Mouse (Mus musculus): ENCODE data around the gene Zdhhc21. TPM values are rescaled to one million over a fixed set of nuclear protein-coding genes. Genes with fewer than 3 reads are reported as not detected.
A peak's percentile ranks its signal among the peaks of the same experiment; 100 is the strongest.

Zdhhc21 gene
- polyA plus RNA-seq, 1 experiment from 2014 or later: 16.7 TPM

DNA sequence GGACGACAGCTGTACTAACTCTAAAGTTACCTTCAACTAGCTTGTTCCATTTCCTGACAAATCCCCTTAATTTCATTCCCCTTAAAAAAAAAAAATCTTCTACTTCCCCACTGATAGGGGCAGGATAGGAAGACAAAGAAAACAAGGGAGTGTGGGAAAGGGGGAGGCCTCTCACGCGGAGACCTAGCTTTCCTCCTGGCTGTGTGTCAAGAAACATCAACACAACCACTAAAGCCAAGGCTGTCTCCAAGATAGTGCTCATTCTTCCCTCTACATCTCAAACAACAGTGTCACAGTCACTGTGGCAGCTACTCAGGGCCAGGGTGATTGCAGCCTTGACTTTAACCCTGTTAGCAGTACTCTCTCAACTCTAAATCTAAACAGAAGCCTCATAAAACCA is 808 bp upstream of the Zdhhc21 start:
- no peaks in the 10 kb centered on the region for H3K9me3 ChIP-seq
- no peak overlapping the region for H3K27ac ChIP-seq
- no peak overlapping the region for H3K4me3 ChIP-seq (replicated peaks)
- no peak overlapping the region for H3K4me2 ChIP-seq (replicated peaks)
- H3K9ac ChIP-seq (replicated peaks): no peak overlapping the region
- H3K4me1 ChIP-seq (replicated peaks): peaks cover 22% of the 10 kb centered on the region
- no peak for ATAC-seq
- no peaks in the 10 kb centered on the region for H3K36me3 ChIP-seq
- 40% methylated on average over 3 of the region's 3 CpGs for WGBS
- no peaks in the 10 kb centered on the region for H3K27me3 ChIP-seq

DNA sequence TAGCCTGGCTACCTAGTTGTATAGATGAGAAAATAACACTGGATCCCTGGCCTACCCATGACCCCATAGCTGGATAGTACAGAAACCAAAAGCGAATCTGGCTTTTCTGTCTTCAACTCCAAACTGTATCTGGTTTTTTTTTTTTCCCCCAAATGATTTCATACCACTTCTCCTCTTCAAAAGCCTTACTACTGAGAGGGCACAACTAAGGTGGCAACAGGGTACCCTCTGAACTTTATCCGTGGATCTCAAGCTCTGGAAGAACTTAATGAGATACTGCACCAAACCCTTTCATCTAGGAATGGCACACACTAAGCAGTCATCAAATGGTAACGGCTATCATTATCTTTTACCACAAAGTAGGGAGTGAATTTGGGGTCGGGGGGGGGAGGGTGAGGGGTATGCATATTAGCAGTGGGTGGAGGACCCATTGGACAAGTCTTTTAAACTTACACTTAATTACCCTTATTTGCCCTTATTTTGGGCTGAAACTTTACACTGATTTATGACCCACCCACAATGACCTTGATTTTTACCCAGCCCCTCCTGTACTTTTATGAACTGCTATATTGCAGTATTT is 1.2 kb downstream of the Zdhhc21 start:
- peaks cover 22% of the 10 kb centered on the region for H3K4me1 ChIP-seq (replicated peaks)
- no peak for ATAC-seq
- WGBS: 26% methylated on average over 4 of the region's 4 CpGs
- no peaks in the 10 kb centered on the region for H3K36me3 ChIP-seq
- peak overlapping the region; percentile 87 for H3K9ac ChIP-seq (replicated peaks)
- peak overlapping the region; percentile 54 for H3K4me2 ChIP-seq (replicated peaks)
- H3K27me3 ChIP-seq: no peaks in the 10 kb centered on the region
- H3K9me3 ChIP-seq: no peaks in the 10 kb centered on the region
- peak overlapping the region; percentile 72 for H3K4me3 ChIP-seq (replicated peaks)
- H3K27ac ChIP-seq: peak overlapping the region; percentile 85

DNA sequence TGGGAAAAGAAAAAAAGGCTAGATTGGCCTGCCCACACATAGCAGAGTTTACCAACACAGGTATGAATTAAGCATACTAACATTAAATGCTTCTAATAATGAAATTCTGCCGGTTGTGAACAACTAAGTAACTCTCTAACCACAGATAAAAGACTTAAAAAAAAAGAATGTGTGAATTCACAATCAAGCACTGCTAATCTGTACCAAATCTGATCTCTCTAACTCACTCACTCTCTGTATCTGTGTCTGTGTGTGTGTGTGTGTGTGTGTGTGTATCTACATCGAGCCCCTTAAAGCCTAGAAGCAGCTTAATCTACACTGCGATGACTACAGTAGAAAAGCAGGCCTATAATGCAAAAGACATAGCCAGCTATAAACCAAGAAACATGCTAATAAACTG is 2.8 kb downstream of the Zdhhc21 start:
- peaks cover 6% of the 10 kb centered on the region; the same call in 1 of the 2 replicates for H3K36me3 ChIP-seq
- H3K4me2 ChIP-seq (replicated peaks): no peak overlapping the region
- no peak for ATAC-seq
- H3K9me3 ChIP-seq: no peaks in the 10 kb centered on the region
- H3K4me3 ChIP-seq (replicated peaks): no peak overlapping the region
- peaks cover 22% of the 10 kb centered on the region for H3K4me1 ChIP-seq (replicated peaks)
- no peak overlapping the region for H3K9ac ChIP-seq (replicated peaks)
- H3K27me3 ChIP-seq: no peaks in the 10 kb centered on the region
- WGBS: 93% methylated on average over 3 of the region's 3 CpGs
- no peak overlapping the region for H3K27ac ChIP-seq

DNA sequence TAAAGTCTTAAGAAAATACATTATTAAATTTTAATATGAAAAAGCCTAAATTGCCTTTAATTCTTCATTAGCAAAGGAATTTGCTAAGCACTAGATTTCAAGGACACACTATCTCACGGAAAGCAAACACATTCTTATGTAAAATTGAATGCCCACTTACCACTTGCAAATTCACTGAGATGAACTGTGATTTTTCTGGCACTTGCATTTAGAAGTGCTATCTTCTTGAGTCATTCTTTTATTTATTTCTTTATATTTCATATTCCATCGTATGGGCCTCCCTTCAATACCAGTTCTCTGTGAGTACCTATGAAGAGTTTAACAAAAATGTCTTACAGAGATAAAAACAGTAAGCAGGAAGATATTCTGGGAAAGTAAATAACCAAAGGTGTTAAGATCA is 5.9 kb downstream of the Zdhhc21 start:
- Histone ChIP-seq H3K9me3 (no peaks in the 10 kb centered on the region), H3K27ac (no peak overlapping the region), H3K36me3 (peaks cover 6% of the 10 kb centered on the region; the same call in 1 of the 2 replicates), H3K4me3 (replicated peaks) (no peak overlapping the region), H3K27me3 (no peaks in the 10 kb centered on the region), H3K4me1 (replicated peaks) (peaks cover 19% of the 10 kb centered on the region), H3K4me2 (replicated peaks) (no peak overlapping the region), H3K9ac (replicated peaks) (no peak overlapping the region)
- 84% methylated on average over 2 of the region's 2 CpGs for WGBS
- no peak for ATAC-seq

DNA sequence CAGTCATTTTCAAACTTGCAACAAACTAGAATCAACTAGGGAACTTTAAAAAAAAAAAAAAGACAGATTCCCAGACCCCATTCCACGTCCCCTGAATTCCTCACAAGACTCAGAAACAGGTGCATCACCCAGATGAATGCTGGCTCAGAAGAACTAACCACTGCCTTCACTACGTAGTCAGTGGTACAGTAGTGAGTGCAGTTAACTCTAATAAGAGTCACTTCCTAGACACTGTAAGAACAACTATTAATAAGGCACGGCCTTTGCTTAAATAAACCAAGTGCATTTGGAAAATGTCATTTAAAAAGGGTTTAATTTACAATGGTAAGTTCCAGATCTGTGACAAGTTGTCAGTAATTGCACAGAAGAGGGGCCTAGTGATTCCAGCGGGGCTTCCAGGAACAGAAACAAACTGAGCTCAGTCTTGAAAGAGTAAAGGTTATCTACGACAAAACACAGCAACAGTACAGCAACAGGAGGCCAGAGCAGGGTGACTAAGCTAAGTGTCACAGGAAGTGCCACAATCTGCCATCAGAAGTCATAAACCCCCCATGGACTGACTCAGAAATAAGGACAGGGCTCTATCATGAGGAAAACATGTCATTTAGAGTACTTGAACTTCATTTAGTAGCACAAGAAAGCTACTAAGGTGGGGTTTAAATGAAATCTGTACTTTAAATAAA is 11.1 kb downstream of the Zdhhc21 start:
- no peak overlapping the region for H3K4me2 ChIP-seq (replicated peaks)
- 54% methylated on average over 5 of the region's 5 CpGs for WGBS
- H3K36me3 ChIP-seq: peaks cover 13% of the 10 kb centered on the region; the same call in 1 of the 2 replicates
- no peak overlapping the region for H3K9ac ChIP-seq (replicated peaks)
- no peak overlapping the region for H3K27ac ChIP-seq
- no peaks in the 10 kb centered on the region for H3K4me1 ChIP-seq (replicated peaks)
- ATAC-seq: no peak
- H3K27me3 ChIP-seq: no peaks in the 10 kb centered on the region
- H3K4me3 ChIP-seq (replicated peaks): no peak overlapping the region
- H3K9me3 ChIP-seq: no peaks in the 10 kb centered on the region

DNA sequence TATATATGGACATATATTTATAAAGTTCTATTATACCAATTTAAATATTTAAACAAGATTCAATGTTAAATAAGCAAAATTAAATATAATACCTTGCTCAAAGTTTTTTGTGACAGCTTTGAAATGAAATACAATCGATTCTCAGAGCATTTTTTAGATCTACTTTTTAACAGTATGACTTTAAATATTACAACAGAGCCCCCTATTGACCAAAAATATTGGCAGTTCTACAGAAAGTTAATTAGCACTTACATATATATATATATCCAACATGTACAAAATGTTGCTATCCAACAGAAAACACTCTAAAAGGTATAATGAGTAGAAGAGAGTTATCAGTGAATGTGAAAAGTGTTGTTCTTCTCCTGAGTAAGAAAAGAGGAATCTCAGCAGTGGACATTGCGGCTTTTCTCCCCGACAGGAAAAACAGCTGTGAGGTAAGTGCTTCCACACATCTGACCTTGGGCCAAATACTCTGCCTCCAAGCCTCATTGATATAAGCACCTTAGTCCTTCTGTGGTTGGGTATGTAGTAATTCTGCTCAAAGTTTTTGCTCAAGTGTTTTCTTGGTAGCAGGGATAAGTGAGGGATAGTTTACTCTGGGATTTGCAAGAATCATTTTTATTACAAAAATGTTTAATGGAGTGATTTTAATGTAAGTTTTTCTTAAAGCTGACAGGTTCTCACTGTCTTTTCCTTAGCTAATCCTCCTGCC is 22.1 kb downstream of the Zdhhc21 start:
- Histone ChIP-seq H3K9ac (replicated peaks) (no peak overlapping the region), H3K27ac (no peak overlapping the region), H3K27me3 (no peaks in the 10 kb centered on the region), H3K9me3 (no peaks in the 10 kb centered on the region), H3K36me3 (peaks cover 27% of the 10 kb centered on the region), H3K4me1 (replicated peaks) (no peaks in the 10 kb centered on the region), H3K4me2 (replicated peaks) (no peak overlapping the region), H3K4me3 (replicated peaks) (no peak overlapping the region)
- WGBS: 86% methylated on average over 3 of the region's 3 CpGs
- no peak for ATAC-seq

DNA sequence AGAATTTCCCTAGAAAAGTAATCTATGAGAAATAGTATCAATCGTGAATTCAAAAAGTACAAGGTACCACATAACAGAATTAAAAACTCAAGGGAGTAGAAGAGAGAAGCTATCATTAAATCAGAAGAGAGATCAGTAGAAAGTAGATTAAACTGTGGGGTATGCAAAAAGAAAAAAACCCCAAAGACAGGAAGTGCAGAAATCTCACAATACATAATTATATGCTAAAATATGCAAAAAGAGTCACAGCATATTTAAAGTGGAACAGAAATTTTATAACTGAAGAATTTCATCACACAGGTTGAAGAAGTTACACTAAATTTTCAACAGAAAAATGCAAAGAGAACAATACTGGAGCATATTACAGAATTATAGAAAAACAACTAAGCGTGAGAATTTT is 28.6 kb downstream of the Zdhhc21 start:
- no peak for ATAC-seq
- 97% methylated on average over 2 of the region's 2 CpGs for WGBS
- no peak overlapping the region for H3K27ac ChIP-seq
- H3K9me3 ChIP-seq: no peaks in the 10 kb centered on the region
- H3K4me3 ChIP-seq (replicated peaks): no peak overlapping the region
- no peak overlapping the region for H3K9ac ChIP-seq (replicated peaks)
- H3K36me3 ChIP-seq: peaks cover 18% of the 10 kb centered on the region; the same call in 1 of the 2 replicates
- no peaks in the 10 kb centered on the region for H3K4me1 ChIP-seq (replicated peaks)
- no peaks in the 10 kb centered on the region for H3K27me3 ChIP-seq
- no peak overlapping the region for H3K4me2 ChIP-seq (replicated peaks)

DNA sequence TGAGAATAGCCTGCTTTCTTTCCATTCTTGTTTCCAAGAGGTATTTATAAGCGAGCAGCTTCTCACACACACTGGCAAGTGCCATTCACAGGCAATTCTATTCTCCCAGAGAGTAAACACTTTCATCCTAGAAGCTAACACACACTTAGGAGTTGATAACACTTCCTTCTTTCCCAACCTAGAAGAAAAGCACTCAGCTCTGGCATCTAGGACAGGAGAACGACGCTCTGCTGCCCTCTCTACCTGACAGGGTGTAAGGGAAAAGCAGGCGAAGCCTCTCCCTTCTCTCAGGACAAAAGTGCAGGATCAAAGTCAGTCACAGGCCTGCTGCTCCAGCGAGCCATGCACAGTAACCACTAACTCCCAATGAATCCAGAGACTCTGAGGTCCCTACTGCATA is 30.3 kb downstream of the Zdhhc21 start:
- ATAC-seq: no peak
- no peaks in the 10 kb centered on the region for H3K9me3 ChIP-seq
- WGBS: 57% methylated on average over 5 of the region's 5 CpGs

DNA sequence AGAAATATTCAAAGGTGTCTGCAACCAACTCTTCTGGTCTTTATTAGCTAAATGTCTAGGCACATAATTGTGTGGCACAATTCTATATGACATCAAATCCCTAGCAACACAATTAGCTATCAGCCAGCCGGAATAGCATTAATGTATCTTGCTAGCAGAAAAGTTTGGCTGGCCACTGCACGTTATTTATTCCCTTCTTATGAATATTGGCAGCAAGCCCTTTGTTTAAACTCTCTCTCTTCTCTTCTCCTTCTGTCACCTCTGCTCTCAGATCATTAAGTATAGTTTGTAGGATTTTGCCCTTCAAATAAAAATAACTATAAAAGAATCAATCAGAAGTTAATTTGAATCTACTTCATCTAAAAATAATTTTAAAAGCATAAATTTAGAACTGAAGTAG is 32.8 kb downstream of the Zdhhc21 start:
- 73% methylated on average over 2 of the region's 2 CpGs for WGBS
- Histone ChIP-seq H3K36me3 (peaks cover 5% of the 10 kb centered on the region; the same call in 1 of the 2 replicates), H3K4me3 (replicated peaks) (no peak overlapping the region), H3K9me3 (no peaks in the 10 kb centered on the region), H3K4me1 (replicated peaks) (no peaks in the 10 kb centered on the region), H3K9ac (replicated peaks) (no peak overlapping the region), H3K27ac (no peak overlapping the region), H3K27me3 (no peaks in the 10 kb centered on the region), H3K4me2 (replicated peaks) (no peak overlapping the region)
- ATAC-seq: no peak

More for the DNA sequence above, 30.3 kb downstream of the Zdhhc21 start:
- H3K4me1 ChIP-seq (replicated peaks): no peaks in the 10 kb centered on the region
- H3K4me2 ChIP-seq (replicated peaks): no peak overlapping the region
- no peaks in the 10 kb centered on the region for H3K27me3 ChIP-seq
- no peak overlapping the region for H3K4me3 ChIP-seq (replicated peaks)
- peaks cover 10% of the 10 kb centered on the region; the same call in 1 of the 2 replicates for H3K36me3 ChIP-seq
- no peak overlapping the region for H3K9ac ChIP-seq (replicated peaks)
- H3K27ac ChIP-seq: no peak overlapping the region

DNA sequence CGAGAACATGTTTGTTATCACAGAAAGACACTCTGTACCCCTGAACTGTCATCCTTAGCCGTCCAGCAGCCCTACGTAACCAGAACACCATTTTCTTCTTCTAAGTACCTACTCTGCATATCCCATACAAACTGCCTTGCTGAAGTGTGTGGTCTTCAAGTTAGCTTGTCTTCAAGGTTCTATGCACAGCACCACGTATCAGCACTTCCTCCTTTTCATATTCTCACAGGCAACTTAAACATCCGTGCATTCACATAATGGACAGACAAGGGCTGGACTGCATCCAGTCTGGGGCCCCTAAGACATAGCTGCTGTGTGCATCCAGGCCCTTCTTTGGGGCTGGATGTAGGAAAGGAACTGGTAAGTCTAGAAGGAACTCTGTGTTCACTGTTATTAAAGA is 41.9 kb downstream of the Zdhhc21 start:
- Histone ChIP-seq H3K4me1 (replicated peaks) (0 out of 2 replicates have a peak, but pooled peaks cover 4% of the 10 kb centered on the region), H3K36me3 (0 out of 2 replicates have a peak, but pooled peaks cover 5% of the 10 kb centered on the region), H3K4me3 (replicated peaks) (no peak overlapping the region), H3K9ac (replicated peaks) (no peak overlapping the region), H3K27ac (no peak overlapping the region), H3K4me2 (replicated peaks) (no peak overlapping the region), H3K27me3 (no peaks in the 10 kb centered on the region), H3K9me3 (no peaks in the 10 kb centered on the region)
- ATAC-seq: no peak
- WGBS: 95% methylated on average over 5 of the region's 5 CpGs

DNA sequence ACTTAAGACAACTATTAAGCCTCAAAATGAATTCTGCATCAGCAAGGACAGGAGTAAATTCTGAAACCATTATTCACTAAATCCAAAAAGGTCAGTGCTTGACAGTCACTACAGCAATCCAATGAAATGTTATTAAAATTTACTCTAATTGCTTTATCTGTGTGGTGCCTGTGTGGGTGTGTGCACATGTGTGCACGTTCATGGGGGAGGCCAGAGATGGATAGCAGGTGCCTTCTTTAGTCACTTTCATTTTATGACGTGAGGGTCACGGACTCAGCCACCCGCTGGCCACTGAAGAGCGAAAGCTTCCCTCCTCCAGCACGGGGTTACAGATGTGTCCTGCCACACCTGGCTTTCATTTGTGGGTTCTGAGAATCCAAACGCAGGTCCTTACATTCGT is 43.4 kb downstream of the Zdhhc21 start:
- H3K27me3 ChIP-seq: no peaks in the 10 kb centered on the region
- H3K9me3 ChIP-seq: no peaks in the 10 kb centered on the region
- WGBS: 94% methylated on average over 8 of the region's 8 CpGs
- no peak overlapping the region for H3K27ac ChIP-seq
- H3K4me3 ChIP-seq (replicated peaks): no peak overlapping the region
- H3K36me3 ChIP-seq: 0 out of 2 replicates have a peak, but pooled peaks cover 5% of the 10 kb centered on the region
- H3K4me1 ChIP-seq (replicated peaks): 0 out of 2 replicates have a peak, but pooled peaks cover 4% of the 10 kb centered on the region
- no peak overlapping the region for H3K4me2 ChIP-seq (replicated peaks)
- H3K9ac ChIP-seq (replicated peaks): no peak overlapping the region
- no peak for ATAC-seq

DNA sequence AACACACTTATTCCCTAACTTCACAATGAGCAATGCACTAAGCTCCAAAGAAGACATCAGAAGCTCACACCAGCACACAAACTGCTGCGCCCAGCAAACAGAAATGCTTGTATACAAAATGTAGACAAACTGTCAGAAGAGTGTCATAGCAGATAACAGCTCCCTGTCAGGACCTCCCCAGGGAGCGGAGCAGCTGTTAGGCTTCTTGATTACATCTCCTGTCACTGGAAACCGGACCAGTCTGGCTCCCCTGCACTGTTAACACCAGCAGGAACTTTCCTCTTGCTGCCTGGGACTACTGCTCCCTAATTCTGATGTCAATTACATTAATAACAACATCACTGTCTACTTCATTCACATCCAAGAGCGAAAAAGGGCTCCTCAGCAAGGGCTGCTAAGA is 44.5 kb downstream of the Zdhhc21 start:
- Histone ChIP-seq H3K9ac (replicated peaks) (no peak overlapping the region), H3K9me3 (no peaks in the 10 kb centered on the region), H3K27ac (no peak overlapping the region), H3K36me3 (0 out of 2 replicates have a peak, but pooled peaks cover 5% of the 10 kb centered on the region), H3K27me3 (no peaks in the 10 kb centered on the region), H3K4me2 (replicated peaks) (no peak overlapping the region), H3K4me3 (replicated peaks) (no peak overlapping the region), H3K4me1 (replicated peaks) (0 out of 2 replicates have a peak, but pooled peaks cover 4% of the 10 kb centered on the region)
- peak; percentile 55; the same call in 1 of the 2 replicates for ATAC-seq
- 62% methylated on average over 4 of the region's 4 CpGs for WGBS
